Mouse (Mus musculus): ENCODE measurements at regions not wholly inside any gene's neighbourhood (a gene's known extent, or its start where the extent isn't known, plus 50 kb on each side); places are given as distances from the start of the nearest gene placed in this dataset.
A peak's percentile ranks its signal among the peaks of the same experiment; 100 is the strongest.

DNA sequence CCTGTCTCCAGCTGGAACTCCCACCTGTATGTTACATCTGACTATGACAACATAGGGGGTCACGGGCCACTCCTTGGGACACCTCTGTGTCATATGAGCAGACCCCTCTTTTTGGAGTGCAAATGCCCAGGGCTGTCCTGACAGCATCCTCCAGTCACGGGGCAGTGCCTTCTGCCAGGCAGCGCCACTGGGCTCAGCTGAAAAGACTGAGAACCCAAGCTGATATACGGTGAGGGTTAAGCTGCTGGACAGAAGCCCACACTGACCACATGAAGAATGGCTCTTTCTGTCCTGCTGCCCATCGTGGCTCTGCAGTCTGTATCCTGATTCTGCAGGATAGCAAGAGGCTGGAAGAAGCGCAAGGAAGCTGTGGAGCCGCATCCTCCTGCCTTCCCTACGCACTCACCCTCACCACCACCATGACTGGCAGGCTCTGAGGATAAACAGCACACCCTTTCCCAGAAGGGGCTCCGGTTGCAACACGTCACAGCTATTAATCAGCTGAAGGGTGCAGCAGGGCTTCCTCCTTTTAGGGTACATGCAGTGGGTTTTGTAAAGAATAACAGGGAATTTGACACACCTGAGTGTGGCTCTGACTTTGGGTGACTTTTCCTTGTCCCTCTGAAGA, 93.9 kb upstream of the Arntl start:
- DNase-seq (ENCODE audit: low read depth), result no peak

DNA sequence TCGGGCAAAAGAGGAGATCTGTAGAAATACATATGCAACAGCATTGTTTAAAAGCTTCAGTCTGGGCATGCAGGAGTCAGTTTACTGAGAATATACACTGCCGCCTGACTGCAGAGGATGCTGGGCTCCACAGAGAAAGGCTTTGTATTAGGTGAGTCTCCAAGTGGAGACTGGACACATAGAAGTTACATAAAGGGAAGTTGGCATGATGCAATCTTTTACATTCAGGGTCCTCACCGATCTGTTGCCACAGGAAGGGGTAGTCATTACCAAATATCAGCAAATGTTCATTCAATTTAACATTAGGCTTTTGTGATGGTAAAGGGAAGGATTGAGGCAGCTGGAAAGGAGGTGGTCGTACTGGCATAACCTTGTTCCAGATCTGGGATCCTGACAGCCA, 89.7 kb upstream of the Arntl start:
- no peak for DNase-seq (ENCODE audit: low read depth)

DNA sequence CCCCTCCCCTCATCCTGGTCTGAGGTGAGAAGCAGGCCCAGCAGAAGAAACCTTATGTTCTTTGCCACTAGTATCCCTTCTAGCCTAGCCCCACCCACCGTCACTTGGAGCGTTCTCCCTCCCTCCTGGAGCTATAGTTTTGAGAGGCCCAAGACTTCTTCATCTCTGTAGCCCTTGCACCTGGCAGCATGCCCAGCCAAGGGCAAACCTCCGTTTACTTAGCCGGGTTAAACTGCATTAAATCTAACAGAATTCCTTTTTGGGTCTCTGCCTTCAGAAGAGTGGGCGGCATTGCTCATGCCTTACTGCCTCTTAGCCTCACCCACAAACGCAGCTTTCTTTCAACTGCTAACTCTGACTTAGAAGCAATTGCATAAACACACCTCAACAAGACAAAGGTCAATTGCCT, 85.3 kb upstream of the Arntl start:
- DNase-seq (ENCODE audit: low read depth), result no peak

DNA sequence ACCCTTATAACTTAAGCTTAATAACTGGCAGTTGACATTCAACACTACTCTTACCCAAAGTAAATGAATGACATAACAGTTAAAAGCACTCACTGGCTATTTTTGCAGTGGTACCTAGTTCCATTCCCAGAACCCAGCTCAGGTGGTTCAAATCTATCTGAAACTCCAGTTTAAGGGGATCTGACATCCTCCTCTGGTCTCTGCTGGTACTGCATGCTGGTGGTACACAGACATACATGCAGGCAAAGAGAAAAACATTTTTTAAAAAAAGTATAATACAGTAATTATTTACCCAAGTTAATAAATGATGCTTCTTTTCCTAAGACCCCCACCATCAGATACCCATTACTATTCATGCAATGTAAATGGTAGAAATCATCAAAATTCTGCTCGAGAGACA, 81.3 kb upstream of the Arntl start:
- DNase-seq (ENCODE audit: low read depth), result no peak

DNA sequence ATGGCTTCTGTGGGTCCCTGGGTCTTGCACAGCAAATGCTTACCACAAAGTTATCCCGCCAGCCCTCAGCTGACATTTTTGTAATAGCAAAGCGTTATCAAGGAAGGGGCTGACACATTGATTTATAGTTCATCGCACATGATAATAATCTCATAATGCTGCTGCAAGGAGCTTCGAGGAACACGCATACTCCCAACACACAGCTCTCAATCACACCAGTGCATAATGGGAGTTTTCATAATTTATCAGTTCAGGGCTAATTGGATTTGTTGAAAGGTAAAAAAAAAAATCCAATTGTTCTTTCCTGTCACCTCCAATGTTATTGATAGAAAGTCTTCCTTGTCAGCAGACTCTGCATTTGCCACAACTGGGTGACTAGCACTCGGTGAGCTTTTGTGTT, 76.7 kb upstream of the Arntl start:
- no peak for DNase-seq (ENCODE audit: low read depth)

DNA sequence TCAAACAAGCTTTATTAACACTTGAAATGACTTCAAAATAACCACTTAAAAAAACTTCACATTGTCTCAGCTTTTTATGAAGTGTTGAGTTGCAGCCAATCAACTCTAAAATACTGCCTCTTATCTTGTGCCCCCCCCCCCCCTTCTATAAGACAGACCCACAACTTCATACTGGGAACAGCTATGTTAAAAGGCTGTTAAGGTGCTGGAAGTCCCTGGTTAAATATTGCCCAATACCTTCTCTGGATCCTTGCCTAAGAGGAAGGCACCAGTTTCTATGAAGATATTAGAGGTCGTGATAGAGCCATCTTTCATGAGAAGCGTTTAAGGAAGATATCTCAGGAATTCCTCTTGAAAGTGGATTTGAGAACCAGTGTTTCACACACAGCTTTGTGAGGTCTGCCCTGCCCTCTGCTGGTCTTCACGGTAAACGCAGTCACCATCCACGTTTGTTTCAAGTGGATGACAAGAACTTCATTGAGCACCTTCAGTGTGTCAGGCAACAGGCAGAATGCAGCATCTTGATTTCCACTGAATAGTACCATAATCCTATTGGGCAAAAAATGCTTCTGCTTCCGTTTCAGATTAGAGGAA, 75.2 kb upstream of the Arntl start:
- peak; percentile 39 for DNase-seq (ENCODE audit: low read depth)

DNA sequence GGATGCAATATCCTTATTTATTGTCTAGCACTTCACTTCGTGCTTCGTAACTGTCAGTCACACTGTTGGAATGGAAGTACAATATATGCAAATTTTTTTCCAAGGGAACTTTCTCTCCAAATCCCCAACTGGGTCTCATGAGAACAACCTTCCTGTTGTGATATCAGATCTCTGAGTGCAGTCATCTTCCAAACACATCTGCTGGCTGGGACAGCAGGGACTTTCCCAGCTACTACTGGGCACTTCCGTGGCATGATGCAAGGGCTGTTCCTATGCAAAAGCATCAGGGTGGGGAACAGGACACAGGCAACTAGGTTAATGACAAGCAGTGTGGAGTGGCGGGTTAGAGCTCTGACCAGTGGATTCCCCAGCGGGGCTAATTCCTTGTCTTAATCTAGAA, 73.4 kb upstream of the Arntl start:
- no peak for DNase-seq (ENCODE audit: low read depth)

DNA sequence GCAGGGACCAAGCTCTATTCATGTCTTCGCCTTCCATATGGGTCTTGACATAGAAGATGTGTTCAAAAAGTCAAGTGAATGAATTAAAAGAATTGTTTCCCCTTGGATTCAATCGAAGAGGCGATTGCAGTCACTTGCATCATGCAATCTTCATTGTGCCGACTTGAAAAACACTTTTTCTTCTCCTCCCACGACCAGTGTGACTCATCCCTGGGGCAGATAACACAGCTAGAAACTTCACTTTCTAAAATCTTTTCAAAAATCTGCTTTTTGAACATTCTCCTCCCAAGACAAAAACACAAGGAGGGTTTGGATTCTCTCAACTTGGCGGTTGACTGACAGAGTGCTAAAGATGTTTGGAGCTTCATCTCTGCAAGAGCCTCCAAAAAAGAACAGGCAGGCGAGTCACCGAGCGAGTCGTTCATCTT, 67.2 kb upstream of the Arntl start:
- no peak for DNase-seq (ENCODE audit: low read depth)

DNA sequence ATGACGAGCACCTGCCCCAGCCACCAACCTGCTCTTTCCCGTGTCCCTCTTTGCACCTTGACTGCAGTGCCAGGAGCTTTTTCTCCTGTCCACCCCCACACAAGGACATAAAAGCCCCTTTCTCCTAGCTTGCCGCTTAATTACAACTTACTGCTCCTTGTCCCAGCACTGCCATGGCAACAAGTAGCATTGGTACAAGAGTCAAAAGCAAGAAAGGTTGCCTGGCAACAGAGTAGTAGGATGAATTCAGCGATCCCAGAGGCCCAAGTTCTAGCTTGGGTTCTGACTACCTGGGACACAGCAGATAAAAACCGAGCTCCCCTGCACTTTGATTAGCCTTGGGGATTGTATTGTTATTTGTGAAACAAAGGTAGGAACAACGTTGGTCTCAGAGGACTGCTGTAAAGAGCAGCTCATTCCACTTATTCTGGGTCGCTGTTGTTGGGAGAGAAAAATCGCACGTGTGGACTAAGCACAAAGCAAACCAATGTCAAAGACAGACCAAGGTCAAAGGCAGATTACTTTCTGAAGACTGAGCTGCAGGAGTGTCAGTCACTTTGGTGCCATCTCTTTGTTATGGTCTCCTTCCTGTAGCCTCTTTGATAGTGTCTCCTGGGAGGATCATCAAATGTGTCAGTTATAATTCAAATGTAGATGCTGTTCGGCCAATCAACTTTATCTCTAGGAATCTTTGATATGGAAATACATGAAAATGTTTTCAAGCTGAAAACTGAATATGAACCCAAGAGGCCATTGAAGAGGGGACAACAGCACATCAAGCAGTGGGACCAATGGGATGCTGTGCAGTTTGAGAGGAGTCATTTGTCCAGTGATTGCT, 65.2 kb upstream of the Arntl start:
- no peak for DNase-seq (ENCODE audit: low read depth)

DNA sequence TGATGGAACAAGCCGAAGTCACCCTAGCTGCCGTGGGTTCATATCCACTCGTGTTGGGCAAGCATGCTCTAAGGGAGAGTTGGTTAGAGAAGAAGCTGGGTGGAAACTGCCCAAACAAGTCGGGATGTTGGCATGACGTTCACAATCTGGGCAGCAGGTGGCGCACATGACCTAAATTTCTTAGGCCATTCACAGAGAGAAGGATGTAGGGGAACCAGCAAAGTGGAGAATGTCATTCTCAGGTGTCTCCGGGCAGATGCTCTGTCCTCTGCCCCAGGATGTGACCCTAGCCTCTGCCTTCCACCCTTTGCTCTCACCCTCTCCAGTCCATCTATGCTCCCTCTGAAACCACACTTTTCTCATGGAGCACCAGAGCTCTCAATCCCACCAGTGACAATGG, 63.7 kb upstream of the Arntl start:
- peak; percentile 88 for DNase-seq (ENCODE audit: low read depth)

DNA sequence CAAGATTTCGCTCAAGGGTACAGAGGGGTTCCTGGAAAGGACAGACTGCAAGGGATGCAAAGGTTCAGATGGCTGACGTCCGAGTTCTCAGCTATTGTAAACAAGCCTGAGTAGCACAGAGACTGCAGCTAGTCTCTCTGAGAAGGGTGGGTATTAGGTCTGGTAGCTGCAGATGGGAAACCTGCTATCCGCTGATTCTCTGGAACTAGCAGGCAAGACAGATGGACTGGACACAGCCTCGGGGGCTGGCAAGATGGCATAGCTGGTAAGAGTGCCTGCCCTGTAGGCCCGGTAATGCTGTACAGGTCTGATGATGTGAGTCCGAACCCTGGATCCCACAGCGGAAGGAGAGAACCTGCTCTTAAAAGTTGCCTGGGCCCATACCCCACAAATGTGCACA, 62.2 kb upstream of the Arntl start:
- no peak for DNase-seq (ENCODE audit: low read depth)

DNA sequence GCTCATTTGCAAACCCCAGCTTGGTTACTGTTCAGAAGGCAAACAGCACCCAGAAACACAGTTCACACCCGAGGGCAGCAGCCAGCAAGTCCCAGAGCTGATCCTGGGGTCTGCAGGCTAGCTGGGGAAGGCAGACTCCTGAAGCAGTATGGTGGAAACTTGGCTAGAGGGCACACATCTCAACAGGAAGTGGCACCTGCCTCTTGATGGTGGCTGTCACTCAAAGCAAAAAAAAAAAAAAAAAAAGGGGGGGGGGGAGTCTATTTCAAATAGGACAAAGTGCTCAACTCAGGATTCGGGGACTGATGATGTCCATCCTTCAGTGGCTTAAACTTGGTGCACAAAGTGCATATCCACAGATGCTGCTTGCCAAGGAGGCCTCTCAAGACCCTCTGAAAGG, 61.2 kb upstream of the Arntl start:
- DNase-seq (ENCODE audit: low read depth), result no peak

DNA sequence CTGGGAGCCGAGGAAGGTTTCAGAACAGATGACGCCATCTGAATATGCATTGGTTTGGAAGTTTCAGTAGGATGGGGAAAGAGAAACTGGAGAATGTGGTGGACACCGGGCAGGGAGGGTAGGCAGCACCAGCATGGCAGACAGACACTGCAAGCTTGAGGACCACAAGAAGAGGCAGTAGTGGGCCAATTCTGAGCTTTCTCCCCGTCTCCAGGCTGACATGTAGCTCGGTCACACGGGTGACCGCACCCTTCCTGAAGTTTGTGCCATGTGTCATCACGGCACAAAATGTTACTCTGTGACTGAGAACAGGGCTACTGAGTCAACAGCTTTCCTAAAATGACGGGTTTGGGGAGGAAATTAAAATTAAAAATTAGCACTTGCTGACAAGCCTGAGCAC, 60.7 kb upstream of the Arntl start:
- DNase-seq (ENCODE audit: low read depth), result no peak

DNA sequence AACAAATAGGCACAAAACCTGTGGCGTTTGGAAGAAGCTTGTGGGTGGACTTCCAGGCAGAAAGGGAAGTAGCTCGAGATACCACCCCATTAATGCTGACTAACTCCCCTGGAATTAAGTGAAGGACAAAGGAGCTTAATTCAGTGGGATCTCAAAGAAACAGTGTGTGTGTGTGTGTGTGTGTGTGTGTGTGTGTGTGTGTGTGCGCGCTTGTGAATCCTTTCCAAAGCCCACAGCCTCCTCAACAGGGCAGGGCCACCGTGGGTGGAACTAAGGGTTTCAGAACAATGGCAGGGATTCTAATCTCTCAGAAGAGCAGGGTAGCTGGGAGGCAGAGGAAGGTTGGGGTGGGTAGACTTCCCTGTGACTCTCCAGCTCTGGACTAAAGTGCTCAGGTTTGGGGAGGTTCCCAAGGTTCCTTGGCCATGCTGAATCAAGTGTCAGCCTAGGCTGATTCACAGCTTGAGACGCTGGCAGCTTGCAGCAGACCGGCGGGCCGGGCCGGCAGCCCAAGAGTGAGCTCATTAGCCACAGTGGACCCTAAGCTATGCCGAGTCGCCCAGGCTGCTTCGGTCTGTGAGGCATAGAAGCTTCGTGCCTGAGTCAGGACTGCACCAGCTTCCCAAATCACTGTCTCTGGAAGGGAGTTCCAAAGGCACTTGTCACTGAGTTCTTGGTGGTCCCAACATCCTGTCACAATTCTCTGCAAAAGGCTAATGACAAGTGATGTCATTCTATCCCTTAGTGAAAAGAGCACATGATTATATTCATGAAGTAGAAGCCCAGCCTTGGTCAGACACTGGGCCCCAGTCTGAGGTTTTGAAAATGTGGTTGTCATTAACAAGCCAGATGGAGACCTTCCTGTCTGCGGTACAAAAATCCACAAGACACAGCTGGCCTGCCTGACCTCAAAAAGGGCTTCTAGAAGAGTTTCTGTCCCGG, 59.6 kb upstream of the Arntl start:
- no peak for DNase-seq (ENCODE audit: low read depth)

DNA sequence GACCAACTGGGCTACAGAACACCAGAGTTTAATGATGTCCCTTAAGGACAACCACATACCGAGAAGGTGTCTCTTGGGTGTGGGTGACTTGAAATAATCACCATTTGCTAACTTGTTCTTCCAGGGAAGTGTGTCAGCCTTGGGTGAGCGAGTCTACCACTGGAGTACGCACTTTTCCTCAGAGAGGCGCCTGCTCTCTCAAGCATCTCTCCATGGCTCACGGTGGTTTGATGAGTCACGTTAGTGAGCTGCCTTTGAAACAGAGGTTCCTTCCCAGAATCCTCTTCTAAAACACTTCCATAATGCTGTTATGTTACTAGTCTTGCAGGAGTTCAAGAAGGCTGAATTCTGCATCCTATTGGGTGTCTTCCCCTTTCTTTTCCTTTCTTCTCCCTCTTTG, 58.6 kb upstream of the Arntl start:
- DNase-seq (ENCODE audit: low read depth), result no peak

DNA sequence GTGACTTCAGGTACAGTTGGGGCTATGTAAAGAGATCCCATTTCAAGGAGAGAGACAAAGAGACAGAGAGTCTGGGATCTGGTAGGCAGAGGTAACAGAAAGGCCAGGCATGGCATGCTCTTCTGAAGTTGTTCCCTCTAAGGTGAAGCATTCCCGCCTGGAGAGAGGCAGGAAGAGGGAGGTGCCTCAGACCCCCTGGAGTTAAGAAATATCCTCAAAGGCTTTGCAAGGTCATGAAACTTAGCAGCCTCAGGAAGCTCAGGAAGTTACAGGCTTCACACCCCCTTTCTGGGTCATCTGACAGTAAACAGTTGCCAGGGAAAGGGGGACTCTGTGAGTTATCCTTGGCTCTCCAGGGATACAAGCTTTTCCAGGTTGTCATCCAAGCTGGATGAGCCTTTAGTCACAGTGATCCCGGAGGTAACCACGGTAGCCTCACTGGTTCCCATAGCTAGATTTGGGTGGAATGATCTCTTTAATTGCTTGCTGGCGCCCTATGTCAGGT, 57.2 kb upstream of the Arntl start:
- no peak for DNase-seq (ENCODE audit: low read depth)

DNA sequence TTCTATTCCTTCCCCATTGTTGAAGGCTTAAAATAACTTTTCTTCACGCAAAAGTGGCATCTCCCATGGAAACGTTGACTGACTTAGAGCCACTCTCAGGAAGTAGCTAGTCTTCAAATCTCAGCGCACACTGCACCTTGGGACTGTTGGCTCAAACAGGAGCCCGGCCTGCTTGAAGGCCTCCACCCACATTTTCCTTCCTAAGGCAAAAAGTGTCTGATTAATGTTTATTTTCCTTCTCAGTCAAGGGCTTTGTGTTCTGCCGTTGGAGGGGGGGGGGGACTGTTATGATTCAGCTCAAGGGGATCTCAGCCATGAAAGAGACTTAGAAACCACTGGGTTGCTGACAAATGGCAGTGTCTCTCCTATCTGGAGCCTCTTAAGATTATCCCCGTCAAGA, 56.5 kb upstream of the Arntl start:
- DNase-seq (ENCODE audit: low read depth), result no peak

DNA sequence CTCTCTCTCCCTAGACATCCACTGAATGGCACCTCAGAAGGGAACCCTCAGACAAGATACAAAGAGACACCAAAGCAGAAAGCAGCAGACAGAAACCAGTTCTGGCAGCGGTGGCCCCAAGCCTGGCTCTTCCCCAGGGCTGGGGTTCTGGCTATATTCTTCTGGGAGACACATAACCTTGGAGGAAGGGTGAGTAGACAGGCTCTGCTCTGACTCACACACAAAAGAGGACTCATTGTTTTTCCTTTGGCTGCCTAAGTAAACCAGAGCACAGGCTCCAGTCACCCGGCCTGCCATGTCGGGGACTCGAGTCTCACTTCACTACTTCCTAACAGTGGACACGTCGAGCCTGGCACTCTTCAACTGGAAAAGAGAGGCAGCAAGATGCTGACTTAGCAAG, 55.8 kb upstream of the Arntl start:
- no peak for DNase-seq (ENCODE audit: low read depth)

DNA sequence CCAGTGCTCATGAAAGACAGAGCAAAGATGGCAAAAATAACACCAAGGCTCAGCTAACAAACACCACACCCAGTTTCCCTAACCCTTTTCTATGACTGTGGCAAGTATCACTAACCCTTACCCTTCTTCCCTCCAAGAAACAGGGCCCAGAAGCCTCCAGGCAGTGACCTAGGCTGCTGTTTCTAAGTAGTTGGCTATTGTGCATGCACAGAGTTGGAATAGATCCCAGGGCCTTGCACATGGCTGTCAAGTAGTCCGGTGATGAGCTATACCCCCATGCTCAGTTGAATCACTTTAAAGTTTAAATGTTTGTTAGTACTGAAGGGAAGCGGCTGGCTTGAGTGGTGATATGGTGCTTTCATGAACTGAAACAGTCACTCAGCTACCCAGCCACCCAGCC, 53.9 kb upstream of the Arntl start:
- no peak for DNase-seq (ENCODE audit: low read depth)

DNA sequence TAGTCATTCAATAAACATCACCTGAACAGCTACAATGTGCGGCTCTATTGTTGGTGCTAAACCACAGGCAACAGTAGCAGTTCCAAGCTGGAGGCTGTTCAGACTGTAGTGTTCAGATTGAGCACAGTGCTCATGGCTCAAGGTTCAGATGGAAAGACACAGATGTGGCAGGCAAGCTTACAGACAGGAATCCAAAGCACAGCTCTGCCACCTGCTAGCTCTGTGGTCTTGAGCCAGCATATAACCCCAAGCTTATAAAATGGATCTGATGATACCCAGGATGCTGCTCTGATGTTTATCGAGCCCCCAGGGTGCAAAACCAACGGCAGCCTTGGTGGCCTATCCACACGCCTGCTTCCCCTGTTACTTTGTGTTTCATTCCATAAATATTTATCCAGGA, 53.2 kb upstream of the Arntl start:
- no peak for DNase-seq (ENCODE audit: low read depth)

DNA sequence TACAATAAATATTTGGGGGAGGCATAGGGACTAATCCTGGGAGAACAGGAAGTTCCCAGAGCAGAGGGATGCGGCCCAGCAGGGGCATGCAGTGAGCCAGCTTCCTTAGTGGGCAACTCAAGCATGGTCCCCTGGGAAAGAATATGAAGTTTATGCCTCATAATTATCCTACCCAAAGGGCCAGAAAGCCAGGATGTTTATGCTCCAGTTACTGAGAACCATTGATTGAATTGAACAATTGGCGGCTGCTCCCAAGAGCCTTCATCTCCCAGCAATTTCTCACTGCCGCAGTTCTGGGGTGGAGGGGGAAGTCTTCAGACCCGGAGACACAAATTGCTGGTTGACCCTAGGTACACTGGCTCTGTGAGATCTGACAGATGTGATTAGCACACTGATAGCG, 50.9 kb upstream of the Arntl start:
- DNase-seq (ENCODE audit: low read depth), result no peak
